Mouse (Mus musculus) midbrain, embryonic 14.5 days (tissue): ENCODE results near the gene Emc10. TPM values are rescaled to one million over a fixed set of nuclear protein-coding genes. Genes with fewer than 3 reads are reported as not detected.

ENCODE experiments used
- ATAC-seq: fragments of 200-750 bp; cut with Nextera tagmentation; 2 replicates; pipeline ENCODE4 v1.8.0; 2017; ENCODE audit warnings: moderate number of reproducible peaks, moderate library complexity; ENCODE audit not compliant: low FRiP score, low TSS enrichment
- DNase-seq: peaks from one replicate; pipeline ENCODE4 v3.0.0-alpha.2; 2015
- H3K27ac ChIP-seq: fragments of 300-500 bp; sonication (generic); replicated peaks from 2 replicates; pipeline ENCODE4 v1.5.1; 2014; ENCODE audit warnings: mild to moderate bottlenecking, low read depth, low read length, moderate library complexity
- H3K27me3 ChIP-seq: fragments of 300-500 bp; sonication (generic); 2 replicates; pipeline ENCODE4 v1.6.1; 2014; ENCODE audit warnings: low read length, control low read depth, mixed read lengths; ENCODE audit not compliant: control insufficient read depth, insufficient read depth
- H3K36me3 ChIP-seq: fragments of 300-500 bp; sonication (generic); 2 replicates; pipeline ENCODE4 v1.6.1; 2014; ENCODE audit warnings: low read length, control low read depth; ENCODE audit not compliant: control insufficient read depth, insufficient read depth
- H3K4me1 ChIP-seq: fragments of 300-500 bp; sonication (generic); 2 replicates; pipeline ENCODE4 v1.6.1; 2014; ENCODE audit warnings: mild to moderate bottlenecking, antibody characterized with exemption, low read length, control low read depth; ENCODE audit not compliant: control insufficient read depth, insufficient read depth
- H3K4me2 ChIP-seq: fragments of 300-500 bp; sonication (generic); 2 replicates; pipeline ENCODE4 v1.6.1; 2014; ENCODE audit warnings: mild to moderate bottlenecking, low read length, moderate library complexity
- H3K4me3 ChIP-seq: fragments of 300-500 bp; sonication (generic); replicated peaks from 2 replicates; pipeline ENCODE4 v1.5.1; 2014; ENCODE audit warnings: low read depth, low read length
- H3K9ac ChIP-seq: fragments of 300-500 bp; sonication (generic); replicated peaks from 2 replicates; pipeline ENCODE4 v1.6.1; 2014; ENCODE audit warnings: mild to moderate bottlenecking, low read length, moderate library complexity
- H3K9me3 ChIP-seq: fragments of 300-500 bp; sonication (generic); 2 replicates; pipeline ENCODE4 v1.6.1; 2016; ENCODE audit warnings: low read length, control low read depth, mixed read lengths; ENCODE audit not compliant: control insufficient read depth
- WGBS: fragments of 180-500 bp; shearing (Covaris S2); extraction: QIAGEN DNeasy Blood & Tissue Kit; methylation state at CpG from one replicate; pipeline ENCODE4 v1.1.7; 2014; 5-methylcytosine and 5-hydroxymethylcytosine counted together
- polyA plus RNA-seq: library from polyadenylated mRNA; unstranded; fragments of >200 nt; fragmentation: Nextera tagmentation; extraction: Ambion mirVana; gene quantifications from 2 replicates; pipeline ENCODE4 v1.2.1, GENCODE M21; 2014

Gene Emc10
- polyA plus RNA-seq, 1 experiment from 2014 or later, result 152 TPM

DNA sequence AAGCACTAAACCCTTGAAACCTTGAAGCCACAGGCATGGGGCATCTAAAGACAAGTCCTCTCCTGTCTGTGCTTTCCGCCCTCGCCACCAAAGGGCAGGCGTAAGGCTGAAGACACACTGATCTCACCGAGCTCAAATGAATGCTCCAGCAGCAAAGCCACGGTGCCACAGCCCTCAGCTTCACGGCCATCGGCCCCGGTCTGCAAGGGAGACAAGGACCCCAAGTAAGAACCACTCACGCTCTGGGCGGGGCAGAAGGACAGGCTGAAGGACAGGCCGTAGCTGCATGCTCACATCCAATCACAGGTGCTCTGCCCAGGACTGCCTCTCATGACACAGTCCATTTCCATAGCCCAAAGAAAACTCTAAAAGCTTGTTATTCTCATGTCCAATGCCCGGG lies 1.6 kb downstream of the Emc10 start:
- H3K27ac ChIP-seq, result no peak overlapping the region
- no peaks in the 10 kb centered on the region for H3K9me3 ChIP-seq
- H3K36me3 ChIP-seq, result peaks cover 34% of the 10 kb centered on the region
- no peaks in the 10 kb centered on the region for H3K27me3 ChIP-seq
- WGBS, result 96% methylated on average over 12 of the region's 12 CpGs
- H3K4me3 ChIP-seq, result no peak overlapping the region
- ATAC-seq (no peak), DNase-seq (no peak)
- peak overlapping the region; percentile 87; the same call in 1 of the 2 replicates for H3K4me2 ChIP-seq
- H3K4me1 ChIP-seq, result peaks cover 21% of the 10 kb centered on the region
- no peak overlapping the region; the same call in 1 of the 2 replicates for H3K9ac ChIP-seq

DNA sequence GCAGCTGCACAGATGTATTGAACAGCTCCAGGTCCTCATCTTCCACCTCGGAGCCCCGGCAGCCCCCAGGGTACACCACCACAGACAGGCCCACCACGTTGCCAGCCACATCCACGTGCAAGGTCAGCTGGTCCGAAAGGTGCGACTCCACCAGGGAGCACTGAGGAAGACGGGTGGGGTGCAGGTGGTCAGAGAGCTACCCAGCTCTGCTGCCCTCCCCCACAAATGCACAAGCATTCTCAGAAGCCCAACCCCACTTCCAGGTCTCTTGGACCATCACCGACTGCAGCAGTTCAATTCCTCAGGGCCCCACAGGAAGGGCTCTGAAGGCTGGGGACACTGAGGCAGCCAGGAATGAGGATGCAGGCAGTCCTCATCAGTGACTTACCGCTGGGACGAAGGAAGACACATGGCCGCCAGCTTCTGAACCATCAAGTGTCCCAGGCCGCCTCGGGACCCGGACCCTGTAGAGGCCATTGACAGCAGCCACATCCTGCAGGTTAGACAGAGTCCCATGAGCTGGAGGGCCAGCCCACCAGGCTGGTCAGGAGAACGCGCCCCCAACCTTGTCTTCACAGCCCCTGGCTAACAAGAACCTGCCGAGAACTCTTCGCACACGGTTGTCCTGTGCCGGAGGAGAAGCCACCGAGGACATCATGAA lies 4.0 kb downstream of the Emc10 start:
- H3K27me3 ChIP-seq, result no peaks in the 10 kb centered on the region
- no peak overlapping the region for H3K4me2 ChIP-seq
- no peak for DNase-seq
- H3K4me1 ChIP-seq, result peaks cover 16% of the 10 kb centered on the region
- ATAC-seq, result no peak
- H3K27ac ChIP-seq, result no peak overlapping the region
- peaks cover 48% of the 10 kb centered on the region for H3K36me3 ChIP-seq
- H3K4me3 ChIP-seq, result no peak overlapping the region
- H3K9me3 ChIP-seq, result no peaks in the 10 kb centered on the region
- no peak overlapping the region for H3K9ac ChIP-seq
- 93% methylated on average over 21 of the region's 21 CpGs for WGBS

DNA sequence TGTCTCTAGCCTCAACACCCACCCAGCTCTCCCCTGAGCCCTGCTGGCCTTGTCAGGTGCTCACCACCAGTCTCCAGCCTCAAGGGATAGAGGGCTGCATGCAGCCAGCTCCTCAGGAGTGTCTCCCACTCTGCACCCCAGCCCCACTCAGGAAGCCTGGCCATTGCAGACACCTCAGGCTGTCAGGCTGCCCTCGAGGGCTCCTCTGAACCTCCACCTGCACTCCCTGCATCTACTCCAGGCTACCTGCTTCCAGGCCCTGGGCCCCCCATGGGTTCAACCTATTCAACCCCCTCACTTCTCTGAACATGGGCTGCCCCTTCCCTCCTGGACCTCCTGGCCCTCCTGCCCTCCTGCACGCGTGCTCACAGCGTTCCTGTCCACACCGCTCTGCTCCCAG lies 4.9 kb downstream of the Emc10 start:
- WGBS, result 94% methylated on average over 5 of the region's 5 CpGs
- H3K9ac ChIP-seq, result no peak overlapping the region
- no peaks in the 10 kb centered on the region for H3K27me3 ChIP-seq

DNA sequence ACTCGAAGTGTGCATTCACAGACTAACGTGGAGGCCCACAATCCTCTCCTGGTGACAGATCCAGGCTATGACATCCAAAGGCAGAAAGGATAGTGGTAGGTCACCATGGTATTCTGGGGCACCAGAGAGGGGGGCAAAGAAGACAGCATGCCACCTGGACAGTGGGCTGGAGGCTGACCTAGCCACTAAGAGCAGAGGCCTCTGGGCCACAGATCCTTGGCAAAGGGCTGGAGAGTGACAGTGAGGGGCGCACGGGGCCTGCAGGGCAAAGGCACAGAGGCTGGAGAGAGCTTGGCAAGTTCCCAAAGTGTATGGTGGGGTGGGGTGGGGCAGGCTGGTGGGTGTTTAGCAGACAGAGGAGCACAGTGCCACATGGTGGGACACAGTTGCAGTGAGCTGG lies 6.0 kb downstream of the Emc10 start:
- Histone ChIP-seq H3K27ac (no peak overlapping the region), H3K9ac (no peak overlapping the region), H3K36me3 (peaks cover 48% of the 10 kb centered on the region), H3K4me1 (peaks cover 6% of the 10 kb centered on the region), H3K9me3 (no peaks in the 10 kb centered on the region), H3K4me3 (no peak overlapping the region), H3K4me2 (no peak overlapping the region), H3K27me3 (no peaks in the 10 kb centered on the region)
- no peak for ATAC-seq
- 90% methylated on average over 4 of the region's 4 CpGs for WGBS
- no peak for DNase-seq

More for the DNA sequence above, 4.9 kb downstream of the Emc10 start:
- no peak for DNase-seq
- no peak overlapping the region for H3K4me2 ChIP-seq
- H3K9me3 ChIP-seq, result no peaks in the 10 kb centered on the region
- peaks cover 48% of the 10 kb centered on the region for H3K36me3 ChIP-seq
- ATAC-seq, result no peak
- H3K4me1 ChIP-seq, result peaks cover 12% of the 10 kb centered on the region
- H3K27ac ChIP-seq, result 0 out of 2 replicates have a peak overlapping the region, but pooled peaks have one; percentile 5
- H3K4me3 ChIP-seq, result no peak overlapping the region

DNA sequence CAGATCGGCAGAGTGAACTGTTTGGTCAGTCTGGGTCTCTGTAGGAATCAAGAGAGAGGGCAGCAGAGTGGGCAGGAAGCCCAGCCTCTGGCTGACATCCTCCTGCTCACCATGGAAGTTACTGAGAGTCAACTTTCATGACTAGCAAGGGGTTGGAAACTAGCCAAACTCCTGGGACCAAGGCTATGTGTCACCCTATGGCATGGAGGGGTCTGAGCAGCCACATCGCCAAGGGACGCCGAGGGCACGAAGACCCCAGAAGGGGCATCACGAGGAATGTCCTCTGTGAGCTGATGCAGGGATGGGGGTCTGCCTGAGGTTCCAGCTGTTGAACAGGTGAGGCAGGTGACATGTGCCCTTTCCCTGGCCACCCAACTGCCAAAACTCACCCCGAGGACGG lies 7.8 kb downstream of the Emc10 start:
- H3K4me2 ChIP-seq, result no peak overlapping the region
- H3K27ac ChIP-seq, result no peak overlapping the region
- no peak for DNase-seq
- no peak overlapping the region for H3K4me3 ChIP-seq
- H3K9ac ChIP-seq, result no peak overlapping the region
- 95% methylated on average over 8 of the region's 8 CpGs for WGBS
- H3K36me3 ChIP-seq, result peaks cover 48% of the 10 kb centered on the region
- H3K27me3 ChIP-seq, result no peaks in the 10 kb centered on the region
- H3K9me3 ChIP-seq, result no peaks in the 10 kb centered on the region
- H3K4me1 ChIP-seq, result no peaks in the 10 kb centered on the region
- ATAC-seq, result no peak

DNA sequence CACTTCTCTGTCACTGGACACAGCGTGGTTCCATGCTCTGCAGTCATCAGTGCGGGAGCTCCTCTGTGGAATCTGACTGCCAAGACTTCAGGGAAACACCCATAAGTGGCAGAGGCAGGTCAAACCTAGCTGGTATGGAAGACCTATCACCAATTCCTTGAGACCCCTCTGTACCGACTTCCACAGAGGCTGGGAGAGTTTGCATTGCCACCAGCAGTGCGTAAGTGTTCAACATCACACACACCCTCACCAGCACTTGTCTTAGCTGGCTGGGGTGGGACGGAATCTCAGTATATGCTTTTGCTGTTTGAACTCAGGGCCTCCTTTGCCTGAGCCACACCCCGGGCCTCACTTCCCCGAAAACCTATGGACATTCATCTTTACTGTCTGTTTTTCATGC lies 8.4 kb downstream of the Emc10 start:
- no peak overlapping the region for H3K4me3 ChIP-seq
- ATAC-seq (no peak), DNase-seq (no peak)
- 89% methylated on average over 7 of the region's 7 CpGs for WGBS
- no peaks in the 10 kb centered on the region for H3K4me1 ChIP-seq
- H3K36me3 ChIP-seq, result peaks cover 45% of the 10 kb centered on the region
- no peak overlapping the region for H3K27ac ChIP-seq
- no peak overlapping the region for H3K4me2 ChIP-seq
- H3K9ac ChIP-seq, result no peak overlapping the region
- no peaks in the 10 kb centered on the region for H3K9me3 ChIP-seq
- H3K27me3 ChIP-seq, result no peaks in the 10 kb centered on the region

DNA sequence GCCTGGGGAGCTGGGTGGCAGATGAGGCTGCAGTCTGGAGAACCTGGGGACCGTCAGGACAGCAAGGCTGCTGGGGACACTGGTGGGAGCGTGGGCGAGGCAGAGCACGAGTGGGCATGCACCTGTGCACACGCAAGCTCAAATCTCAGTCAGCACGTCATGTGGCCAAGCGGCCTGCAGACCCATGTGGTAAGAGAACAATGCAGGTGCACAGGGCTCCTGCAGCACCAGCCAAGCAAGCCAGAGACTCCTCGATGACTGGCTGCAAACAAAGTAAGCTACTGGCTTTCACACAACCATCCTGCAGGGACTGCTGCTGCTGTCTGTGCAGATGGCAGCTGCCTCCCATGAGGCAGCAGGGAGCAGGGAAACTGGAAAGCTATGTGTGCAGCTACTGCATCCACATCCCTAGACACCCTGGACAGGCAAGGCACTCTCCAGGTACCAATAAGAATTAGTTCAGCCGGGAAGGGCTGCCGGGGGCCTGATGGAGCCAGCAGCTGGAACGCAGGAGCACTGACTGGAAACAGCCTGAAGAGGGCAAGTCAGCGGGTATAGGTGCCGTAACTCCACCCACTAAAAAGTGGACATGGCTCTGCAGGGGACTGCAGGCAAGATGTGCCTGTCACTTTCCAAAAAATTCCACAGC lies 9.3 kb downstream of the Emc10 start:
- no peak overlapping the region for H3K4me3 ChIP-seq
- peak overlapping the region; percentile 23; the same call in 1 of the 2 replicates for H3K9ac ChIP-seq
- no peak for DNase-seq
- no peaks in the 10 kb centered on the region for H3K9me3 ChIP-seq
- peaks cover 38% of the 10 kb centered on the region for H3K36me3 ChIP-seq
- H3K27me3 ChIP-seq, result no peaks in the 10 kb centered on the region
- H3K4me1 ChIP-seq, result no peaks in the 10 kb centered on the region
- ATAC-seq, result no peak
- peak overlapping the region; percentile 14; the same call in 1 of the 2 replicates for H3K27ac ChIP-seq
- no peak overlapping the region for H3K4me2 ChIP-seq
- 60% methylated on average over 13 of the region's 13 CpGs for WGBS

DNA sequence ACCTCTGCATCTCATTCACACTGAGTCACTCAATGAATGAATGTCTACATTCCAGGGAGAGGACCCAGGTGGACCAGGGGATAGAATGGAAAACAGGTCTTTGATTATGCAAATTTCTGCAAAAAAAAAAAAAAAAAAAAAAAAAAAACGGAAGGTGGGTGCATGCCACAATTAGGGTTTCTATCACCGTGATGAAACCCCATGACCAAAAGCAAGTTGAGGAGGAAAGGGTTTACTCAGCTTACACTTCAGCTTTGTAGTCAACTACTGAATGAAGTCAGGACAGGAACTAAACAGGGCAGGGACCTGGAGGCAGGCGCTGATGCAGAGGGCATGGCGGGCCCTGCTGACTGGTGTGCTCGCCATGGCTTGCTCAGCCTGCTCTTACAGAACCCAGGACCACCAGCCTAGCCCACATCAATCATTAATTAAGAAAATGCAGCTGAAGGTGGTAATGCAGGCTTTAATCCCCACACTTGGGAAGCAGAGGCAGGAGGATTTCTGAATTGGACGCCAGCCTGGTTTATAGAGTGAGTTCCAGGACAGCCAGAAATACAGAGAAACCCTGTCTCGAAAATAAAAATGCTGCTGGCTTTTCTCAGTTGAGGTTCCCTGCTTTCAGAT lies 10.6 kb downstream of the Emc10 start:
- Histone ChIP-seq H3K4me2 (no peak overlapping the region), H3K27me3 (peaks cover under 1% of the 10 kb centered on the region; the same call in 1 of the 2 replicates), H3K4me1 (no peaks in the 10 kb centered on the region), H3K4me3 (no peak overlapping the region), H3K9me3 (no peaks in the 10 kb centered on the region), H3K36me3 (peaks cover 24% of the 10 kb centered on the region), H3K9ac (no peak overlapping the region), H3K27ac (no peak overlapping the region)
- DNase-seq (no peak), ATAC-seq (no peak; the same call in 1 of the 2 replicates)
- WGBS, result 79% methylated on average over 7 of the region's 7 CpGs
